Mouse (Mus musculus): ENCODE data around the gene Sdk1. TPM values are rescaled to one million over a fixed set of nuclear protein-coding genes. Genes with fewer than 3 reads are reported as not detected.

Gene Sdk1
- total RNA-seq, 2 experiments from 2014 or later = not detected

Other genes starting within 250 kb of the Sdk1 start
- gene Card11, start 240.9 kb upstream of the Sdk1 start, total RNA-seq (2014; fragmentation: Nextera tagmentation) = 0.79 and 2.1 TPM in 2 replicates
- 0.46 and 1.5 TPM in 2 replicates for gene Card11, start 240.9 kb upstream of the Sdk1 start, total RNA-seq (2017)